In the genomic region with DNA sequence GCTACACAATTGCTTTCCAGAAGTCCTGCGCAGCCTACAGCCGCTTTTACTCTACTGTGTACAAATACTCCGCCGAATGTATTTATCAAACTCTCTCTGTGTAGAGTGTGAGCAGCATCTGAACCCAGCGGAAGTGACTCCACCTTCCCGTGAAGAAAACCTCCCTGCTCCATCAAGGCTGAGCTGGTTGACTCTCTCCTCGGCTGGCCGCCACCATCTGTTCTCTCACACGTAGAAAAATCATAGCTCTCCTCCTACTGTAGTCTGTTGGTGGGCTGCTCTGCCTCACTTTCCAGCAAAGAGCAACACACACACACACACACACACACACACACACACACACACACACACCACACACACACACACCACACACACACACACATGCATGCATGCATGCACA, we compare ENCODE assay signal across 15 mouse cellular contexts.
A peak's percentile ranks its signal among the peaks of the same experiment; 100 is the strongest.
DNase-seq lines count a peak whose midpoint lies in the region; ATAC-seq and TF ChIP-seq lines count a peak whose summit lies in the region.
"Had no signal": no experiment of that assay in that cellular context is flagged by ENCODE, and none has a peak within 500 bp of the region (broad histone marks: within the 10 kb centered on the region; RNA-seq: fewer than 3 reads in every experiment).

No protein-coding gene starts in this region.

- 77% methylated on average over 9 of the region's 9 CpGs for WGBS in forebrain, embryonic 16.5 days
- WGBS in forebrain, postnatal 0 days = 75% methylated on average over 9 of the region's 9 CpGs

- H3K4me2 ChIP-seq in forebrain, embryonic 16.5 days (ENCODE audit: low read length) = no peak overlapping the region
- no peak overlapping the region for H3K4me2 ChIP-seq in forebrain, postnatal 0 days (ENCODE audit: low read depth)
- H3K4me2 ChIP-seq: embryonic facial prominence, embryonic 15.5 days; midbrain, embryonic 13.5 days had no signal

- 0 out of 2 replicates have a peak, but pooled peaks cover 2% of the 10 kb centered on the region for H3K4me1 ChIP-seq in forebrain, embryonic 16.5 days (replicated peaks; ENCODE audit: control insufficient read depth, insufficient read depth, low read length)
- H3K4me1 ChIP-seq in forebrain, postnatal 0 days (ENCODE audit: insufficient read depth) = no peaks in the 10 kb centered on the region
- H3K4me1 ChIP-seq: embryonic facial prominence, embryonic 15.5 days; midbrain, embryonic 13.5 days had no signal

- H3K9ac ChIP-seq in forebrain, embryonic 16.5 days (replicated peaks; ENCODE audit: low read depth, low read length) = no peak overlapping the region
- H3K9ac ChIP-seq in forebrain, postnatal 0 days = no peak overlapping the region
- H3K9ac ChIP-seq: embryonic facial prominence, embryonic 15.5 days; midbrain, embryonic 13.5 days had no signal

- no peaks in the 10 kb centered on the region for H3K27me3 ChIP-seq in forebrain, embryonic 16.5 days (replicated peaks; ENCODE audit: control insufficient read depth, insufficient read depth, low read length)
- no peaks in the 10 kb centered on the region for H3K27me3 ChIP-seq in forebrain, postnatal 0 days (ENCODE audit: insufficient read depth, low read length)
- H3K27me3 ChIP-seq: embryonic facial prominence, embryonic 15.5 days; midbrain, embryonic 13.5 days had no signal

- DNase-seq in forebrain, postnatal 0 days = no peak
- DNase-seq in left cerebral cortex, postnatal 36 days (ENCODE audit: low spot score in 2 of 2) = peak; percentile 46 to 47
- no peak for DNase-seq in left cerebral cortex, adult 11 months (ENCODE audit: low spot score)
- DNase-seq in brain, embryonic 14.5 days (ENCODE audit: low read depth) = peak; percentile 56
- peak; percentile 44 for DNase-seq in left cerebral cortex, postnatal 4 days
- no peak for DNase-seq in embryo, embryonic 10.5 days (ENCODE audit: low spot score)
- DNase-seq in testis, postnatal 10 days (ENCODE audit: low spot score) = no peak
- DNase-seq: adrenal gland, adult 8-10 months; kidney, postnatal 14 days; liver; lung, postnatal 14 days; thymus, adult 2 months had no signal

- H3K27ac ChIP-seq in forebrain, embryonic 16.5 days (ENCODE audit: low read length) = no peak overlapping the region
- H3K27ac ChIP-seq in forebrain, postnatal 0 days (ENCODE audit: low read depth, low read length) = no peak overlapping the region
- H3K27ac ChIP-seq: embryonic facial prominence, embryonic 15.5 days; midbrain, embryonic 13.5 days had no signal

- H3K9me3 ChIP-seq in forebrain, embryonic 16.5 days (ENCODE audit: control insufficient read depth, low read length) = no peaks in the 10 kb centered on the region
- no peaks in the 10 kb centered on the region for H3K9me3 ChIP-seq in forebrain, postnatal 0 days (ENCODE audit: low read length)
- H3K9me3 ChIP-seq: embryonic facial prominence, embryonic 15.5 days; midbrain, embryonic 13.5 days had no signal

- TF ChIP-seq CTCF in forebrain, postnatal 0 days (IDR thresholded peaks at IDR 0.05; ENCODE audit: low read depth) = no peak
- no peak for TF ChIP-seq CTCF in brain, embryonic 14.5 days (IDR thresholded peaks at IDR 0.05; ENCODE audit: borderline replicate concordance, extremely low read depth, insufficient read depth, insufficient read length)

- peaks cover 13% of the 10 kb centered on the region; the same call in 1 of the 2 replicates for H3K36me3 ChIP-seq in forebrain, embryonic 16.5 days (ENCODE audit: control insufficient read depth, insufficient read depth)
- H3K36me3 ChIP-seq in forebrain, postnatal 0 days (ENCODE audit: insufficient read depth) = peaks cover 17% of the 10 kb centered on the region
- H3K36me3 ChIP-seq: embryonic facial prominence, embryonic 15.5 days had no signal

- TF ChIP-seq POLR2A in brain, embryonic 14.5 days (IDR thresholded peaks at IDR 0.05; ENCODE audit: borderline replicate concordance, extremely low read depth, insufficient read depth, insufficient read length, poor library complexity, severe bottlenecking) = no peak

- H3K4me3 ChIP-seq in forebrain, embryonic 16.5 days (replicated peaks; ENCODE audit: low read length) = no peak overlapping the region
- no peak overlapping the region for H3K4me3 ChIP-seq in forebrain, postnatal 0 days (ENCODE audit: low read depth, low read length)
- H3K4me3 ChIP-seq: embryonic facial prominence, embryonic 15.5 days; midbrain, embryonic 13.5 days had no signal

- intact Hi-C loops in left cerebral cortex, postnatal 36 days (cut with DNase I) = loop anchor here (5.0 kb wide), 1 partner anchor 168 kb away; no protein-coding TSS in a partner anchor
- intact Hi-C loops in left cerebral cortex, postnatal 4 days (cut with DNase I) = no loop called here

- peak; percentile 24; the same call in 1 of the 2 replicates for ATAC-seq in forebrain, embryonic 16.5 days
- ATAC-seq in forebrain, postnatal 0 days = no peak
- ATAC-seq: midbrain, embryonic 13.5 days had no signal

Comparison
In these comparisons a context has a peak if more than half of its experiments do, and no peak if none do; other contexts are left out.
1. DNase-seq: peak in left cerebral cortex, postnatal 36 days (2 of 2), brain, embryonic 14.5 days (single experiment) and left cerebral cortex, postnatal 4 days (single experiment); none in forebrain, postnatal 0 days (single experiment), left cerebral cortex, adult 11 months (single experiment), embryo, embryonic 10.5 days (single experiment) and testis, postnatal 10 days (single experiment).